Mouse (Mus musculus): ENCODE results near the gene Ubash3b.

GRCm38 (mm10) chr9:41198501-41199265 lies 37.2 kb upstream of the Ubash3b start:
- TF ChIP-seq CTCF (IDR thresholded peaks at IDR 0.05; ENCODE audit: control insufficient read depth, insufficient read depth, insufficient read length), result no peak
- TF ChIP-seq CEBPB (IDR thresholded peaks at IDR 0.05; ENCODE audit: low read depth), result no peak
- TF ChIP-seq MAX (IDR thresholded peaks at IDR 0.05), result no peak
- no peak for TF ChIP-seq USF1 (IDR thresholded peaks at IDR 0.05; ENCODE audit: low read depth)
- TF ChIP-seq MYOD1 (IDR thresholded peaks at IDR 0.05; ENCODE audit: control insufficient read depth, insufficient read length, low read depth), result no peak
- TF ChIP-seq MYOG (IDR thresholded peaks at IDR 0.05; ENCODE audit: control insufficient read depth, extremely low read depth, insufficient read length), result no peak
- TF ChIP-seq FOSL1 (IDR thresholded peaks at IDR 0.05; ENCODE audit: insufficient read depth, low read length, poor library complexity, severe bottlenecking), result no peak
